Mouse (Mus musculus) lung, postnatal 10 days (tissue): ENCODE data around the gene Hkdc1.
A peak's percentile ranks its signal among the peaks of the same experiment; 100 is the strongest.

Experiments
- DNase-seq: peaks from one replicate; pipeline ENCODE4 v3.0.0; 2021

Hkdc1 gene

GRCm38 (mm10) chr10:62379808-62380207 is 42.5 kb downstream of the Hkdc1 start, which contains the start of gene Hk1:
Gene Hk1, minus strand, starts transcription at chr10:62379908.
- DNase-seq = no peak

- no peak for DNase-seq
These were observed 63.5 kb downstream of the Hkdc1 start for GRCm38 (mm10) chr10:62358827-62359226.

- no peak for DNase-seq
These were observed 66.1 kb downstream of the Hkdc1 start for GRCm38 (mm10) chr10:62356105-62356730.

- DNase-seq = no peak
These were observed 77.1 kb downstream of the Hkdc1 start for GRCm38 (mm10) chr10:62345147-62345546.

- DNase-seq = no peak
These were observed 78.1 kb downstream of the Hkdc1 start for GRCm38 (mm10) chr10:62344004-62344752.

- DNase-seq = no peak
These were observed 79.8 kb downstream of the Hkdc1 start for GRCm38 (mm10) chr10:62342512-62342911.

- DNase-seq = no peak
These were observed 80.3 kb downstream of the Hkdc1 start for GRCm38 (mm10) chr10:62341956-62342355.

- DNase-seq = no peak
These were observed 81.3 kb downstream of the Hkdc1 start for GRCm38 (mm10) chr10:62340991-62341390.

GRCm38 (mm10) chr10:62340095-62340731 is 82.1 kb downstream of the Hkdc1 start:
- DNase-seq = peak; percentile 99

- DNase-seq = peak; percentile 50
These were observed 82.8 kb downstream of the Hkdc1 start for GRCm38 (mm10) chr10:62339211-62340094.

GRCm38 (mm10) chr10:62338626-62339025 is 83.7 kb downstream of the Hkdc1 start:
- DNase-seq = no peak

GRCm38 (mm10) chr10:62338176-62338575 is 84.1 kb downstream of the Hkdc1 start:
- no peak for DNase-seq

- DNase-seq = peak; percentile 86
These were observed 85.4 kb downstream of the Hkdc1 start for GRCm38 (mm10) chr10:62336601-62337578.

GRCm38 (mm10) chr10:62335423-62335776 is 86.9 kb downstream of the Hkdc1 start:
- no peak for DNase-seq

GRCm38 (mm10) chr10:62334686-62335422 is 87.4 kb downstream of the Hkdc1 start:
- DNase-seq = no peak

- no peak for DNase-seq
These were observed 89.0 kb downstream of the Hkdc1 start for GRCm38 (mm10) chr10:62333269-62333668.
